Comparison of ENCODE assay signal across 9 mouse cellular contexts in genomic region chr2:71245416-71245815, GRCm38 (mm10). TPM values are rescaled to one million over a fixed set of nuclear protein-coding genes. Genes with fewer than 3 reads are reported as not detected.
DNase-seq lines count a peak whose midpoint lies in the region; ATAC-seq lines count a peak whose summit lies in the region.
"Had no signal": no experiment of that assay in that cellular context is flagged by ENCODE, and none has a peak within 500 bp of the region (broad histone marks: within the 10 kb centered on the region; RNA-seq: fewer than 3 reads in every experiment).

No protein-coding gene starts in this region.

- 86% methylated on average over 3 of the region's 3 CpGs for WGBS in heart, embryonic 12.5 days

- no peaks in the 10 kb centered on the region for H3K27me3 ChIP-seq in heart, embryonic 12.5 days (replicated peaks)

- ATAC-seq in heart, embryonic 12.5 days (ENCODE audit: insufficient number of reproducible peaks, low FRiP score), result no peak
- no peak for ATAC-seq in monocyte, adult 5-6 weeks (replicated peaks; ENCODE audit: insufficient number of reproducible peaks, low FRiP score, low TSS enrichment, poor library complexity, severe bottlenecking)

- no peak overlapping the region for H3K4me2 ChIP-seq in heart, embryonic 12.5 days
- H3K4me2 ChIP-seq: lung, embryonic 14.5 days had no signal

- no peak overlapping the region for H3K27ac ChIP-seq in heart, embryonic 12.5 days (ENCODE audit: poor library complexity, severe bottlenecking)

- no peak overlapping the region for H3K9ac ChIP-seq in heart, embryonic 12.5 days
- H3K9ac ChIP-seq: lung, embryonic 14.5 days had no signal

- H3K9me3 ChIP-seq in heart, embryonic 12.5 days (replicated peaks), result no peaks in the 10 kb centered on the region

- no peaks in the 10 kb centered on the region for H3K4me1 ChIP-seq in heart, embryonic 12.5 days (replicated peaks)

- peak; percentile 9 to 18 for DNase-seq in heart, postnatal 10 days
- DNase-seq in frontal cortex, postnatal 10 days (ENCODE audit: low spot score in 2 of 2), result peak; percentile 31 to 43
- peak; percentile 34 to 53 for DNase-seq in left cerebral cortex, postnatal 10 days (ENCODE audit: extremely low spot score in 1 of 2, low spot score in 2 of 2)
- peak; percentile 12 for DNase-seq in right cerebral cortex, postnatal 14 days
- DNase-seq in adrenal gland, adult 8-10 months, result no peak
- DNase-seq in heart, adult 9 months (ENCODE audit: low spot score in 2 of 2), result no peak
- DNase-seq: lung, embryonic 14.5 days had no signal

- intact Hi-C loops in heart, postnatal 10 days (cut with DNase I), result no loop called here
- intact Hi-C loops in left cerebral cortex, postnatal 10 days (cut with DNase I), result no loop called here

- H3K36me3 ChIP-seq in heart, embryonic 12.5 days, result peaks cover 36% of the 10 kb centered on the region

- no peak overlapping the region for H3K4me3 ChIP-seq in heart, embryonic 12.5 days

RNA-seq across cellular contexts. Expression of gene Dync1i2, which starts 33.9 kb away (rescaled TPM):
- 10 to 100 TPM; 85.4 to 92.6 TPM for total RNA-seq in heart, postnatal 10 days (2021)
- polyA plus RNA-seq in heart, embryonic 12.5 days (2016; fragmentation: Nextera tagmentation; extraction: Ambion mirVana), result 82.0 and 82.4 TPM in 2 replicates
- total RNA-seq in left cerebral cortex, postnatal 10 days (2021), result 100 to 1,000 TPM; 179 to 183 TPM
- 10 to 100 TPM; 90.8 to 98.5 (median 95.7) TPM for total RNA-seq in adrenal gland, adult 8-10 months (2022)
- total RNA-seq in monocyte, adult 5-6 weeks (2017), result 121 to 141 TPM (median 135 TPM) in 3 replicates

Comparison
In these comparisons a context has a peak if more than half of its experiments do, and no peak if none do; other contexts are left out.
1. DNase-seq: peak in heart, postnatal 10 days (2 of 2), frontal cortex, postnatal 10 days (2 of 2), left cerebral cortex, postnatal 10 days (2 of 2) and right cerebral cortex, postnatal 14 days (single experiment); none in adrenal gland, adult 8-10 months (single experiment) and heart, adult 9 months (0 of 2).